Mouse (Mus musculus) CD8-positive naive resting alpha-beta T cell, adult 2 months (primary cell): ENCODE results near the gene Fv1.

Source experiments
- DNase-seq, 2 experiments: peaks; one replicate each; pipeline ENCODE4 v3.0.0; 2022; ENCODE audit warnings: low read depth in 2 of 2, low spot score in 2 of 2

Gene Fv1

GRCm38 (mm10) chr4:147883041-147883440 lies 14.3 kb downstream of the Fv1 start:
- no peak for DNase-seq

GRCm38 (mm10) chr4:147884138-147884537 lies 15.4 kb downstream of the Fv1 start:
- no peak for DNase-seq

- no peak for DNase-seq
Measured at GRCm38 (mm10) chr4:147886158-147886557, 17.4 kb downstream of the Fv1 start.

- no peak for DNase-seq
Measured at GRCm38 (mm10) chr4:147887277-147887676, 18.5 kb downstream of the Fv1 start.

GRCm38 (mm10) chr4:147888237-147888636 lies 19.5 kb downstream of the Fv1 start:
- DNase-seq: no peak

GRCm38 (mm10) chr4:147890341-147890740 lies 21.6 kb downstream of the Fv1 start:
- no peak for DNase-seq

- no peak for DNase-seq
Measured at GRCm38 (mm10) chr4:147895815-147896330, 27.1 kb downstream of the Fv1 start.

GRCm38 (mm10) chr4:147896411-147896810 lies 27.6 kb downstream of the Fv1 start:
- DNase-seq: no peak

GRCm38 (mm10) chr4:147897348-147897747 lies 28.6 kb downstream of the Fv1 start:
- no peak for DNase-seq

GRCm38 (mm10) chr4:147900452-147900851 lies 31.7 kb downstream of the Fv1 start:
- DNase-seq: no peak

- no peak for DNase-seq
Measured at GRCm38 (mm10) chr4:147902906-147903500, 34.2 kb downstream of the Fv1 start.

GRCm38 (mm10) chr4:147903601-147904000 lies 34.8 kb downstream of the Fv1 start:
- DNase-seq: no peak

- peak; percentile 72 to 84 for DNase-seq
Measured at GRCm38 (mm10) chr4:147904313-147905089, 35.7 kb downstream of the Fv1 start, which contains the start of gene Mfn2. Mfn2 (minus strand) TSS chr4:147904704.

- no peak for DNase-seq
Measured at GRCm38 (mm10) chr4:147905090-147905659, 36.4 kb downstream of the Fv1 start.

GRCm38 (mm10) chr4:147906230-147906629 lies 37.5 kb downstream of the Fv1 start:
- no peak for DNase-seq

- no peak for DNase-seq
Measured at GRCm38 (mm10) chr4:147909486-147909885, 40.7 kb downstream of the Fv1 start.

GRCm38 (mm10) chr4:147918459-147919121 lies 49.8 kb downstream of the Fv1 start:
- DNase-seq: no peak
